Mouse (Mus musculus) thymus, postnatal 36 days (tissue): ENCODE results near the gene Draxin.

Source experiments
- DNase-seq, 2 experiments: peaks; one replicate each; pipeline ENCODE4 v3.0.0; 2022; ENCODE audit warnings: mixed read lengths in 2 of 2

Gene Draxin

GRCm38 (mm10) chr4:148112519-148112918, 18.0 kb downstream of the Draxin start:
- no peak for DNase-seq

GRCm38 (mm10) chr4:148109215-148109614, 21.3 kb downstream of the Draxin start:
- no peak for DNase-seq

DNA sequence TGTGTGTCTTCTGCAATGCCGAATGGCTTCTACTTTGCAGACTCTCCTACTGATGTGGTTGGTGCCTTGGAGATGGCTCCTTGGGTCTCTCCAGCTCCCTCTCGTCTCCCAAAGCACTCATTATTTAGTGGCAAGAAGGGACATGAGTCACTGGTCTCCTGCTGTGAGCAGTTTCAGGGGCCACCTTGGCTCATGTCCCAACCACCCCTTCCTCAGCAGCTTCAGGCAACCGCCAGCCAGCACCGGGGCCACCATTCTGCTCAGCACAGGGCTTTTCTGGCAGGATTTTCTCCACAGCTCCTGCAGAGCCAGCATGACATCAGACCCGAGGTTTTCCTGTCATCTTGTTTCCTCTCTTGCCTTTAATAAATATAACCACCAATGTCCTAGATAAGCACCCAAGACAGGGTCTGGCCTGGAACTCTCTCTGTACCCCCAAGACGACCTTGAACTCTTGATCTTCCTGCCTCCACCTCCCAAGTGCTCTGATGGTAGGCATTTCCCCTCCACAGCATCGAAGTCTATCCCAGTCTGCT, 21.9 kb downstream of the Draxin start:
- DNase-seq = no peak

- no peak for DNase-seq
Observed at GRCm38 (mm10) chr4:148107621-148108291, 22.7 kb downstream of the Draxin start.

DNA sequence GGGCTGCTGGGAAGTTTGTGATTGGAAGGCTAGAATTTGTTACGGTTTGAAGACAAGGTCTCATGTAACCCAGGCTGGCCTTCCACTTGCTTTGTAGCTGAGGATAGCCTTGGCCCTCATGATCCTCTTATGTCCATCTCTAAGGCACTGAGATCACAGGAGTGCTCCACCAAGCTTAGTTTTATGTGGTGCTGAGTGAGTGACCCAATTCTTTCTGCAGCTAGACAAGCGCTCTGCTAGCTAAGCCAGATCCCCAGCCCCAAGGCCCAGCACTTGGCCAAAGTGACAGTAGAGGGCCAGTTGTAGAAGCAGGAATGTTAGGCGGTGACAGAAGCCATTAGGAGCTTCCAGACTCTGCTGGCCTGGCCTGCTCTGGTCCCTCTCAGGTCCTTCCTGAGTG, 26.4 kb downstream of the Draxin start:
- no peak for DNase-seq

DNA sequence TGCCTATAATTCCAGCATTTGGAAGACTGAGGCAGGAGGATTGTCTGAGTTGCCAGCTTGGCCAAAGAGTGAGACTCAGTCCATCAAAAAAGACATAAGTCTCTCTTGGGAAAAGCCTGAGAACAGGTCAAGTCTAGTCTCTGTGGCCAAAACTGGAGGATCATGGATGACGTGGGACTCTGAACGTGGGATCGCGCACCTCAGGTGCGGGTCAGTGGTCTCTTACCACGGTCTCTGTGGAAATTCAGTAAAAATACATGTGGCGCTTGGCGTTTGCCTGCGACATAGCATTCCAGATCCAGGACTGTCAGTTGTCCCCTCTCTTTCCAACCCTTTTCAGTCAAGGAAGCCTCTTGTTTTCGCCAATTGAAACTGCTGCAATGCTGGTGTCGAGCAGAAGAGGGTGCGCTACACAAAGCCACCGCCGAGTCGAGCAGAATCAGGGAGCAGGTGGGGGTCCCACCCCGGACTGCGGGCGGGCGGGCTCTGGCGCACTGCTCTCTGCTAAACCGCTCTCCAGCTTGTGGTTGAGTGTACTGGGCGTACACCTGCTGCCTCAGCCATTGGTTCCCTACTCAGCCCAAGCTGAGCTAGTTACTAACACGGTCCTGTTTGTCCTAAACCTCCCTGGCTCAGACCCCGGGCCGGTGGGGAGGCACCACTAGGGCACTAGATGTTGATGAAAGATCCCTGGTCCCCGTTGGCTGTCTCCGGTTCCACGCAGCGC, 28.5 kb downstream of the Draxin start:
- peak; percentile 89 to 92 for DNase-seq

- DNase-seq = no peak
Observed at GRCm38 (mm10) chr4:148098666-148099065, 31.8 kb downstream of the Draxin start.

DNA sequence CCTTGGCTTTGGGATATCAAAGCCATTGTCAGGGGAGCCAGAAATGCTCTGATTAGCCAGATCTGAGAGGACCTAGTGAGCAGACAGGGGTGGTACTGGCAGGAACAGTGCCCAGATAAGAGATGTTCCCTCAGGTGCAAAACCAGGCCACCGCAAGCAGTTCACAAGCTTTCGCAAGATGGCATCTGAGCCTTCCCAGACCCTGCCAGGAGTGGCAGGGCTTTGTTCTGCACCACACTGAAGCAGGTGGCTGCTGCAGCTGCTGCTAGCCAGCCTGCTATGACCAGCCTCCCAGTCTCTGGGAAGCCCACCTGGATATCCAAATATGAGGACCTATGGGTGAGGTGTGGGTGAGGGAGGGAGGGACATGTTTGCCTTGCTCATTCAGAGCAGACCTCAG, 32.6 kb downstream of the Draxin start:
- peak; percentile 68 to 84 for DNase-seq

- no peak for DNase-seq
Observed at GRCm38 (mm10) chr4:148095081-148095480, 35.4 kb downstream of the Draxin start.

- no peak for DNase-seq
Observed at GRCm38 (mm10) chr4:148094161-148094560, 36.3 kb downstream of the Draxin start.

GRCm38 (mm10) chr4:148092551-148093271, 37.8 kb downstream of the Draxin start:
- no peak for DNase-seq

GRCm38 (mm10) chr4:148091181-148091580, 39.3 kb downstream of the Draxin start:
- DNase-seq = no peak

GRCm38 (mm10) chr4:148089166-148089565, 41.3 kb downstream of the Draxin start:
- DNase-seq = no peak

DNA sequence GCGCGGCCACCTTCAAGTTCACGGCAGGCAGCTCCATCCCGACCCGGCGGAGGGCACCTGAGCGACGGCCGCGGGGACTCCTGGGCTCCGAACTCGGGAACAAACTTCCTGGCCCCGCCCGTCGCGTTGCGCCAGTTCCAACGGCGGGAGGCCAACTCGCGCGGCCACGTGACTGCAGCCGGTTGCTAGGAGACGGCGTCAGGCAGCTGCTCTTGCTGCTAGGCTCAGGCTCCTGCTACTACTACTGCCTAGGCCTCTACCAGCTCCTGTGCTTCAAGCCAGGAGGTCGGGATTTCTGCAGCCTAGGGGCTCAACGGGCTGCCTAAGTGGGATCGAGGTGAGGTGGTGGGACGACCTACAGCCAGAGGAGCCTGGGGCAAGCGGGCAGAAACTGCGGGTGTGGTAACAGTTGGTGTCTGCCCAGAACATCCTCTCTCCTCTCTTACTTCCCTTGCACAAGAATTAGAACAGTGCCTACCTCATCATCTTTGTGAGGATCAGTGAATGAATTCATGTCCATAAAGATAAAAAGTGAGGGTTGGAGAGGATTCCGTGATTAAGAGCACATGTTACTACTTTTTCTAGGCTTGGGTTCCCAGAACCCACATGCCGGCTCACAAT, 42.5 kb downstream of the Draxin start, which contains the start of gene Agtrap:
TSS of gene Agtrap (minus strand) at position 125 of the 621 bp plus-strand sequence.
- peak; percentile 95 to 97 for DNase-seq

DNA sequence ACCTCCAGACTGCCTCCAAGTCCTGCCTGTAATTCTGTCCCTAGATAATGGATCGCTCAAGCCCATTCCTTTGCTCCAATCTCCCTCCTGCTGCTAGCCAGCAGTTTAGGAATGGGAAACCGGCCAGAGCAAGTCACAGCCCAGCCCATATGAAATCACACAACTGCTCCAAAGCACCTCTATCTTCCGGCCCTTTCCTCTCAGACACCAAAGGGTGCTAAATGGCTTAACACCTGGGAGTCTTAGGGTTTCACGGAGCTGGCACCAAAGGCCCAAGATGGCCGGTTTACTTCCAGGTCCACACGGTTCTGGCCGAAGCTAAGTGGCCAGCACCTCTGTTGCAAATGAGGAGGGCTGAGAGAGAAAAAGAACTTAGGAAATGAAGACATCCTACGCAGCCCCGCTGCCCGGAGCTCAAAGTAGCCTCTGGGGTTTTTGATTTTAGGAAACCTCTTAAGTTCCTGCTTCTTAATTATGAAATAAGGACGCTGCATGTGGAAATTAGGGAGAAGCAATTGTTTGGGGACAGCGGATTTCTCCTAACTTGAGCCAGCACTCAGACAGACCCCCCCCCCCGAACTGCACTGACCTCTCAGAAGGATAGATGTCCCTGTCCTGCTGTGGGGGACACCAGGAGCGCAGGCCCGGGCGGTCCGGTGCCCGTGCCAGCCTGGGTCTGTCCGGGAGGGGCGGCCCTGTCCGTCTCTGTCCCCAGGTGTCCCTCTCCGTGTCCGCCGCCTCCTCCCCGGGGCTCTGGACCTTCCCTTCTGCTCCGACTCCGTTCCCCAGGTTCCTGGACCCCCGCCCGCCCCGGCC, 43.2 kb downstream of the Draxin start:
- DNase-seq = peak; percentile 42 to 44

GRCm38 (mm10) chr4:148085907-148086305, 44.6 kb downstream of the Draxin start:
- DNase-seq = no peak

DNA sequence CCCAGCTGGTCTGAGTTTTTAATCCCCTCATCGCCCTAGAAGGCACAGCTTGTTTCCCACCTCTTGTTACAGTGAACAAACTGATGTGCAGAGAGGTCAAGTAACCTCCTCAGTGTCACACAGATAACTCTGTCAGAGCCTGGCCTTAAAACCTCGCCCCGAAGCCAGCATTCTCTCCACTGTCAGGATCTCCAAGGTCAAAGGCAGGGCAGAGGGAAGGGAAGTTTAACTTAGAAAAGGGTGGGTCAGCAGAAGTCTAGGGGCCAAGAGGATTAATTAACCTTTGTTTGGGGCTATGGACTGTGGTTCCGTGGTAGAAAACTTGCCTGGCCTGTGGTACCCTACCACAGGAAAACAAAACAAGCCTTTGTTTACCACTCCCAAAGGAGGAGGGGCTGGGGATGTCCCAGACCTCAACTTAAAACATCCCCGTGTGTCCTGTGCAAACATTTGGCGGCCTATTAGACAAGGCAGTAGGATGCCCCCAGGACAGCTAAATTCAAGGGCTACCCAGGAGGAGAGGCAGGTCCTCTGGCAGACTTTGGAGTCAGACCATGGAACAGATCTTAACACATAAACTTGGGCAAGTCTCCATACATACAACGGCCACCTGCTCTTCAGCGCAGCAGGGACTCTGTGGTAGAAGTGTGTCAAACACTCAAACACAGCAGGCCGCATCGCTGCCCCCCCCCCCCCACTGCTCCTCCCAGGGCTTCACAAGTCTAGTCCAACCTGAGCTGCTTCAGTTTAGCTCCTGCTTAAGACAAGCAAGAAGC, 45.2 kb downstream of the Draxin start:
- peak; percentile 55 to 70 for DNase-seq

DNA sequence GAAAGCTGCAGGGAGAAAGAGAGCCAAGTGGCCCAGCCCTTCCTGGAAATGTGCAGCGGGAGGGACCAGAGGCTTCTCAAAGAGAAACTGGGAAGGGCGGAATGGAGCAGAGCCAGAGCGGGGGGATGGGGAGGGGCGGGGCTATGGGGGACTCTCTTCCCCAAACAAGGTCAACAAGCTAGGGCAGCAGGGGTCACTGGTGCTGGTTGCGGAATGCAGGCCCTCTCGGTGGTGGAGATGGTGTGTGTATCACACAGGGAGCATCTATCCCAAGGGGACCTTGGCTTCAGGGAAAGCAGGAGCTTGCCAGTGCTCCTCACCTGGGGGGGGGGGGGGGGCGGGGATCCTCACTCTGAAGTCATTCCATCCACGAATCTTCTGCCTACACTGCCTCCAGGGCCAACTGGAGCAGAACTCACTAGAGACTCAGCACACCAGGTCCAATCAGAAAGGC, 46.2 kb downstream of the Draxin start:
- peak in 1 of 2 experiments; percentile 44 for DNase-seq

DNA sequence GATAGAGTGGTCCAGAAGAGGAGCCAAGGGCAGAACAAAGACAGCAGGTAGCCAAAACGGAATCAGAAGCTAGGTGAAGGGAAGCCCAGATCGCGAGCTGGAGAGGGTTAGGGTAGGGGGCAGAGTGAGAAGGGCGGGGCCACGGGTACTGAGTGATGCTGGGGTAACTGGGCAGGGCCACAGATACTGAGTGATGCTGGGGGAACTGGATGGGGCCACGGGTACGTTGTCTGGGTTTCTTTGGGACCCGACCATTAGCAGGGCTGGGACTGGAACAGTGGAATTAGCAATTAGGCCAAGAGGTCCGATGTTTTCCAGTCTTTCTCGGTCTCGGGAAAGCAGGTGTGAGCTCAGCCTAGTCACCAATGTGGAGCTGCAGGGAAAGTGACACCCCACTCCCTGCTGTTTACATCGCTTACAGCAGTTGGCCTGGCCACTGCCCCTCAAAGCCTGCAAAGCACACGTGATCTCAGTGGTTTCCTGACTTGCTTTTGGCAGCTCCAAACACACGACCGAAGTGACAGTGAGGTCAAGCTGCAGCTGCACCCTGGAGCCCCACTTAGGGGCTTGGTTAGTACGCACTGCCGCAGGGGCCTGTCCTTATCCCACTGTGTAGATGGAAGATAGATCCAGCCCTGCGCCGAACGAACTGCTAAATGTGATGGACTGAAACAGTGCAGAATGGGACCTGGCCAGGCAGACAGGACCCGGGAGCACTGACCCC, 47.2 kb downstream of the Draxin start:
- DNase-seq = peak; percentile 64 to 75
